Mouse (Mus musculus) hindbrain, embryonic 13.5 days (tissue): ENCODE measurements around the gene Ddx59. TPM values are rescaled to one million over a fixed set of nuclear protein-coding genes. Genes with fewer than 3 reads are reported as not detected.

Source experiments
- ATAC-seq: fragments of 200-750 bp; cut with Nextera tagmentation; 2 replicates; pipeline ENCODE4 v1.8.0; 2017; ENCODE audit warnings: moderate TSS enrichment; ENCODE audit not compliant: low FRiP score
- H3K27ac ChIP-seq: fragments of 300-500 bp; sonication (generic); 2 replicates; pipeline ENCODE4 v1.5.1; 2015; ENCODE audit warnings: inconsistent platforms, mild to moderate bottlenecking, moderate library complexity
- H3K27me3 ChIP-seq: fragments of 300-500 bp; sonication (generic); 2 replicates; pipeline ENCODE4 v1.6.1; 2015; ENCODE audit warnings: mild to moderate bottlenecking, inconsistent platforms
- H3K36me3 ChIP-seq: fragments of 300-500 bp; sonication (generic); 2 replicates; pipeline ENCODE4 v1.6.1; 2015; ENCODE audit warnings: mild to moderate bottlenecking, inconsistent platforms
- H3K4me1 ChIP-seq: fragments of 300-500 bp; sonication (generic); replicated peaks from 2 replicates; pipeline ENCODE4 v1.6.1; 2015; ENCODE audit warnings: inconsistent platforms
- H3K4me2 ChIP-seq: fragments of 300-500 bp; sonication (generic); 2 replicates; pipeline ENCODE4 v1.6.1; 2015; ENCODE audit warnings: inconsistent platforms, mild to moderate bottlenecking, moderate library complexity
- H3K4me3 ChIP-seq: fragments of 300-500 bp; sonication (generic); 2 replicates; pipeline ENCODE4 v1.5.1; 2015; ENCODE audit warnings: mild to moderate bottlenecking, inconsistent platforms
- H3K9ac ChIP-seq: fragments of 300-500 bp; sonication (generic); 2 replicates; pipeline ENCODE4 v1.6.1; 2015; ENCODE audit warnings: mild to moderate bottlenecking, inconsistent platforms
- H3K9me3 ChIP-seq: fragments of 300-500 bp; sonication (generic); 2 replicates; pipeline ENCODE4 v1.6.1; 2016; ENCODE audit warnings: inconsistent platforms
- WGBS: fragments of 180-500 bp; shearing (Covaris S2); methylation state at CpG from one replicate; pipeline ENCODE4 v1.1.7; 2015; 5-methylcytosine and 5-hydroxymethylcytosine counted together
- polyA plus RNA-seq: library from polyadenylated mRNA; unstranded; fragments of >200 nt; fragmentation: Nextera tagmentation; extraction: Ambion mirVana; gene quantifications from 2 replicates; pipeline ENCODE4 v1.2.1, GENCODE M21; 2015

Gene Ddx59
- 18.4 and 18.9 TPM in 2 replicates for polyA plus RNA-seq

GRCm38 (mm10) chr1:136414798-136415755 is at the start of gene Ddx59:
Gene Ddx59 (plus strand): TSS chr1:136415271.
- peak within 1 kb of the TSS; percentile 81 for H3K9ac ChIP-seq
- H3K27ac ChIP-seq: peak within 1 kb of the TSS; percentile 98
- peaks cover 12% of the 10 kb centered on the region for H3K4me1 ChIP-seq
- ATAC-seq: peak; percentile 99
- H3K4me3 ChIP-seq: peak within 1 kb of the TSS; percentile 70
- H3K4me2 ChIP-seq: peak within 1 kb of the TSS; percentile 59
- H3K27me3 ChIP-seq: no peaks in the 10 kb centered on the region
- no peaks in the 10 kb centered on the region for H3K9me3 ChIP-seq
- WGBS: 4% methylated on average over 78 of the region's 78 CpGs
- H3K36me3 ChIP-seq: peaks cover 7% of the 10 kb centered on the region; the same call in 1 of the 2 replicates

- Histone ChIP-seq H3K27ac (no peak overlapping the region), H3K4me1 (peaks cover 10% of the 10 kb centered on the region), H3K4me2 (no peak overlapping the region), H3K9ac (no peak overlapping the region), H3K36me3 (no peaks in the 10 kb centered on the region), H3K4me3 (no peak overlapping the region), H3K9me3 (no peaks in the 10 kb centered on the region), H3K27me3 (no peaks in the 10 kb centered on the region)
- 84% methylated on average over 3 of the region's 3 CpGs for WGBS
- ATAC-seq: no peak
These were observed 49.1 kb upstream of the Ddx59 start for GRCm38 (mm10) chr1:136365986-136366385.

GRCm38 (mm10) chr1:136379261-136379660 is 35.8 kb upstream of the Ddx59 start:
- 85% methylated on average over 7 of the region's 7 CpGs for WGBS
- no peak overlapping the region for H3K9ac ChIP-seq
- no peaks in the 10 kb centered on the region for H3K27me3 ChIP-seq
- H3K9me3 ChIP-seq: no peaks in the 10 kb centered on the region
- H3K27ac ChIP-seq: no peak overlapping the region
- ATAC-seq: no peak
- no peaks in the 10 kb centered on the region for H3K36me3 ChIP-seq
- H3K4me1 ChIP-seq: no peaks in the 10 kb centered on the region
- no peak overlapping the region for H3K4me2 ChIP-seq
- no peak overlapping the region for H3K4me3 ChIP-seq

GRCm38 (mm10) chr1:136380161-136380560 is 34.9 kb upstream of the Ddx59 start:
- ATAC-seq: no peak
- no peak overlapping the region for H3K4me2 ChIP-seq
- no peaks in the 10 kb centered on the region for H3K36me3 ChIP-seq
- WGBS: 92% methylated on average over 4 of the region's 4 CpGs
- H3K27me3 ChIP-seq: no peaks in the 10 kb centered on the region
- no peaks in the 10 kb centered on the region for H3K9me3 ChIP-seq
- no peak overlapping the region for H3K4me3 ChIP-seq
- H3K9ac ChIP-seq: no peak overlapping the region
- H3K27ac ChIP-seq: no peak overlapping the region
- H3K4me1 ChIP-seq: no peaks in the 10 kb centered on the region

GRCm38 (mm10) chr1:136380606-136381005 is 34.5 kb upstream of the Ddx59 start:
- no peaks in the 10 kb centered on the region for H3K9me3 ChIP-seq
- H3K36me3 ChIP-seq: no peaks in the 10 kb centered on the region
- H3K4me1 ChIP-seq: no peaks in the 10 kb centered on the region
- no peak overlapping the region for H3K4me3 ChIP-seq
- no peak for ATAC-seq
- H3K4me2 ChIP-seq: no peak overlapping the region
- H3K9ac ChIP-seq: no peak overlapping the region
- WGBS: 87% methylated on average over 8 of the region's 8 CpGs
- no peaks in the 10 kb centered on the region for H3K27me3 ChIP-seq
- H3K27ac ChIP-seq: no peak overlapping the region

- 83% methylated on average over 6 of the region's 6 CpGs for WGBS
- H3K9me3 ChIP-seq: no peaks in the 10 kb centered on the region
- no peak overlapping the region for H3K27ac ChIP-seq
- no peaks in the 10 kb centered on the region for H3K4me1 ChIP-seq
- no peak overlapping the region for H3K9ac ChIP-seq
- H3K36me3 ChIP-seq: no peaks in the 10 kb centered on the region
- no peak overlapping the region for H3K4me2 ChIP-seq
- H3K4me3 ChIP-seq: no peak overlapping the region
- ATAC-seq: no peak
- H3K27me3 ChIP-seq: no peaks in the 10 kb centered on the region
These were observed 33.9 kb upstream of the Ddx59 start for GRCm38 (mm10) chr1:136381169-136381568.

GRCm38 (mm10) chr1:136381583-136381982 is 33.5 kb upstream of the Ddx59 start:
- Histone ChIP-seq H3K27ac (no peak overlapping the region), H3K36me3 (no peaks in the 10 kb centered on the region), H3K9me3 (no peaks in the 10 kb centered on the region), H3K27me3 (no peaks in the 10 kb centered on the region), H3K4me1 (no peaks in the 10 kb centered on the region), H3K4me2 (no peak overlapping the region), H3K9ac (no peak overlapping the region), H3K4me3 (no peak overlapping the region)
- no peak for ATAC-seq
- WGBS: 85% methylated on average over 5 of the region's 5 CpGs

GRCm38 (mm10) chr1:136386914-136387313 is 28.2 kb upstream of the Ddx59 start:
- no peak overlapping the region for H3K4me3 ChIP-seq
- H3K4me1 ChIP-seq: no peaks in the 10 kb centered on the region
- no peak overlapping the region for H3K4me2 ChIP-seq
- H3K27me3 ChIP-seq: no peaks in the 10 kb centered on the region
- H3K9ac ChIP-seq: no peak overlapping the region
- no peak overlapping the region for H3K27ac ChIP-seq
- no peaks in the 10 kb centered on the region for H3K9me3 ChIP-seq
- WGBS: 38% methylated on average over 5 of the region's 6 CpGs
- no peaks in the 10 kb centered on the region for H3K36me3 ChIP-seq
- ATAC-seq: no peak

- Histone ChIP-seq H3K36me3 (no peaks in the 10 kb centered on the region), H3K9me3 (no peaks in the 10 kb centered on the region), H3K4me3 (no peak overlapping the region), H3K4me2 (peak overlapping the region; percentile 39), H3K9ac (no peak overlapping the region), H3K27me3 (no peaks in the 10 kb centered on the region), H3K27ac (no peak overlapping the region), H3K4me1 (0 out of 2 replicates have a peak, but pooled peaks cover 4% of the 10 kb centered on the region)
- 0 out of 2 replicates have a peak, but pooled peaks have one; percentile 57 for ATAC-seq
- WGBS: 37% methylated on average over 10 of the region's 10 CpGs
These were observed 20.6 kb upstream of the Ddx59 start for GRCm38 (mm10) chr1:136394506-136394905.

- ATAC-seq: no peak
- H3K27ac ChIP-seq: no peak overlapping the region
- H3K9me3 ChIP-seq: no peaks in the 10 kb centered on the region
- H3K4me3 ChIP-seq: no peak overlapping the region
- H3K36me3 ChIP-seq: no peaks in the 10 kb centered on the region
- H3K9ac ChIP-seq: no peak overlapping the region
- no peaks in the 10 kb centered on the region for H3K27me3 ChIP-seq
- 41% methylated on average over 5 of the region's 5 CpGs for WGBS
- H3K4me1 ChIP-seq: 0 out of 2 replicates have a peak, but pooled peaks cover 4% of the 10 kb centered on the region
- H3K4me2 ChIP-seq: peak overlapping the region; percentile 39
These were observed 20.0 kb upstream of the Ddx59 start for GRCm38 (mm10) chr1:136395073-136395472.

- Histone ChIP-seq H3K4me1 (no peaks in the 10 kb centered on the region), H3K27ac (no peak overlapping the region), H3K27me3 (no peaks in the 10 kb centered on the region), H3K36me3 (no peaks in the 10 kb centered on the region), H3K9me3 (no peaks in the 10 kb centered on the region), H3K4me3 (no peak overlapping the region), H3K4me2 (no peak overlapping the region), H3K9ac (no peak overlapping the region)
- WGBS: 77% methylated on average over 8 of the region's 8 CpGs
- no peak for ATAC-seq
These were observed 13.8 kb upstream of the Ddx59 start for GRCm38 (mm10) chr1:136401281-136401680.

GRCm38 (mm10) chr1:136409631-136410030 is 5.4 kb upstream of the Ddx59 start:
- Histone ChIP-seq H3K27me3 (no peaks in the 10 kb centered on the region), H3K4me2 (no peak overlapping the region), H3K4me3 (no peak overlapping the region), H3K36me3 (no peaks in the 10 kb centered on the region), H3K27ac (no peak overlapping the region), H3K4me1 (peaks cover under 1% of the 10 kb centered on the region), H3K9ac (no peak overlapping the region), H3K9me3 (no peaks in the 10 kb centered on the region)
- ATAC-seq: no peak
- 84% methylated on average over 2 of the region's 2 CpGs for WGBS

GRCm38 (mm10) chr1:136415756-136416126 is 670 bp downstream of the Ddx59 start:
- no peak for ATAC-seq
- peak overlapping the region; percentile 81; the same call in 1 of the 2 replicates for H3K9ac ChIP-seq
- H3K4me1 ChIP-seq: peaks cover 12% of the 10 kb centered on the region
- H3K27ac ChIP-seq: no peak overlapping the region
- H3K4me2 ChIP-seq: peak overlapping the region; percentile 59
- H3K36me3 ChIP-seq: peaks cover 12% of the 10 kb centered on the region; the same call in 1 of the 2 replicates
- H3K9me3 ChIP-seq: no peaks in the 10 kb centered on the region
- peak overlapping the region; percentile 70 for H3K4me3 ChIP-seq
- H3K27me3 ChIP-seq: no peaks in the 10 kb centered on the region
- WGBS: 44% methylated on average over 2 of the region's 2 CpGs
